Mouse (Mus musculus) heart, adult 8-10 months (tissue): ENCODE measurements around the gene Vsnl1. TPM values are rescaled to one million over a fixed set of nuclear protein-coding genes. Genes with fewer than 3 reads are reported as not detected.
A peak's percentile ranks its signal among the peaks of the same experiment; 100 is the strongest.

ENCODE experiments used
- DNase-seq: peaks from one replicate; pipeline ENCODE4 v3.0.0; 2022; ENCODE audit warnings: low spot score
- total RNA-seq, 4 experiments: library from RNA; stranded (reverse); gene quantifications; 2 replicates each; pipeline ENCODE4 v1.2.4; 2022

The Vsnl1 gene
- total RNA-seq, 4 experiments from 2014 or later: 0.26 to 1.2 (median 0.78) TPM

- DNase-seq: no peak
Observed at GRCm38 (mm10) chr12:11384754-11385153, 51.7 kb downstream of the Vsnl1 start.

GRCm38 (mm10) chr12:11379396-11379795 is 57.0 kb downstream of the Vsnl1 start:
- no peak for DNase-seq

GRCm38 (mm10) chr12:11370056-11370455 is 66.4 kb downstream of the Vsnl1 start:
- no peak for DNase-seq

GRCm38 (mm10) chr12:11367099-11367765 is 69.2 kb downstream of the Vsnl1 start:
- no peak for DNase-seq

- DNase-seq: no peak
Observed at GRCm38 (mm10) chr12:11364870-11365269, 71.5 kb downstream of the Vsnl1 start.

- DNase-seq: no peak
Observed at GRCm38 (mm10) chr12:11362435-11362834, 74.0 kb downstream of the Vsnl1 start.

GRCm38 (mm10) chr12:11350895-11351294 is 85.5 kb downstream of the Vsnl1 start:
- peak; percentile 26 for DNase-seq

- DNase-seq: no peak
Observed at GRCm38 (mm10) chr12:11349870-11350269, 86.5 kb downstream of the Vsnl1 start.

GRCm38 (mm10) chr12:11348423-11348822 is 88.0 kb downstream of the Vsnl1 start:
- DNase-seq: no peak

GRCm38 (mm10) chr12:11345963-11346362 is 90.5 kb downstream of the Vsnl1 start:
- DNase-seq: peak; percentile 16

GRCm38 (mm10) chr12:11342020-11342600 is 94.3 kb downstream of the Vsnl1 start:
- DNase-seq: no peak

- DNase-seq: peak; percentile 11
Observed at GRCm38 (mm10) chr12:11338251-11338650, 98.2 kb downstream of the Vsnl1 start.

GRCm38 (mm10) chr12:11336845-11337244 is 99.6 kb downstream of the Vsnl1 start:
- peak; percentile 41 for DNase-seq

- DNase-seq: no peak
Observed at GRCm38 (mm10) chr12:11326483-11326882, 109.9 kb downstream of the Vsnl1 start.

GRCm38 (mm10) chr12:11324480-11324879 is 111.9 kb downstream of the Vsnl1 start:
- no peak for DNase-seq

- no peak for DNase-seq
Observed at GRCm38 (mm10) chr12:11317671-11318070, 118.7 kb downstream of the Vsnl1 start.

- no peak for DNase-seq
Observed at GRCm38 (mm10) chr12:11313840-11314239, 122.6 kb downstream of the Vsnl1 start.

- DNase-seq: no peak
Observed at GRCm38 (mm10) chr12:11311106-11311505, 125.3 kb downstream of the Vsnl1 start.

- DNase-seq: no peak
Observed at GRCm38 (mm10) chr12:11306753-11307645, 129.4 kb downstream of the Vsnl1 start.

- no peak for DNase-seq
Observed at GRCm38 (mm10) chr12:11300858-11301257, 135.6 kb downstream of the Vsnl1 start.

GRCm38 (mm10) chr12:11286382-11286781 is 150.0 kb downstream of the Vsnl1 start:
- DNase-seq: no peak

- no peak for DNase-seq
Observed at GRCm38 (mm10) chr12:11281584-11281983, 154.8 kb downstream of the Vsnl1 start.
